Mouse (Mus musculus): ENCODE results near the gene Gpr39. TPM values are rescaled to one million over a fixed set of nuclear protein-coding genes. Genes with fewer than 3 reads are reported as not detected.
"Not testable (repeated sequence)": the region's sequence is repeated elsewhere in the genome, so short reads cannot be mapped to it uniquely, and the experiment has no call there.

Gpr39 gene
- polyA plus RNA-seq (2012; rRNA removed) = 0.03 and 0.11 TPM in 2 replicates

DNA sequence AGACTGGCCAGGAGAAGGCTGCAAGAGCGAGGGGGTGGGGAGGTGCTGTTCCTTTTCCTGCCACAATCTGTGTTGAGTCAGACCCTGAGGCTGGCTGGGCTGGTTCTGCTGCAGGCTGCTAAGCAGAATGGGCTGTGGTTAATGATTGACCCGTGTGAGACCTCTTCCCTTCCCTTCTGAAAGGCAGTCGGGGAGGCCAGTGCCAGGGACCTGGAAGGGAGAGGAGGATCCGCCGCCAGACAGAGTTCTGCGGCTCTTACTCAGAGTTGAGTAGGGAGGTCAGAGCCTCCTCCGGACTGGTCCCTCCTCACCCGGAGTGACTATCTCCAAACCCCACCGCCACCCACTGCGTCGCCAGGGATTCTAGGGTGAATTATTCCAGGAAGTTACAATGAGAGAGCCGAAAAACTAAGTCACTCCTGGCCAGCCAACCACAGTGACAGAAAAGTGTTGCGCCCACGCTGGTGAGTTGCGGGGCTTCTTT lies at the start of gene Gpr39:
TSS of gene Gpr39 (plus strand) at position 206 of the 484 bp plus-strand sequence.
- Histone ChIP-seq H3K4me3 (replicated peaks; ENCODE audit: insufficient read depth, low read depth, low read length) (no peak within 1 kb of the TSS), H3K27ac (ENCODE audit: insufficient read depth, low read length) (no peak within 1 kb of the TSS), H3K27me3 (ENCODE audit: control insufficient read depth, insufficient read depth, low read length) (no peaks in the 10 kb centered on the region; the same call in 1 of the 2 replicates), H3K4me1 (ENCODE audit: control insufficient read depth, insufficient read depth, low read length) (no peaks in the 10 kb centered on the region)
- 58% methylated on average over 15 of the region's 15 CpGs for WGBS
- no peak for DNase-seq
- TF ChIP-seq CTCF (IDR thresholded peaks at IDR 0.05; ENCODE audit: borderline replicate concordance, insufficient read depth, low read depth, low read length) (no peak), POLR2A (IDR thresholded peaks at IDR 0.05; ENCODE audit: borderline replicate concordance, insufficient read depth, low read length) (no peak)

GRCm38 (mm10) chr1:125639501-125640253 lies 37.1 kb upstream of the Gpr39 start:
- 8% methylated on average over 8 of the region's 8 CpGs for WGBS
- Histone ChIP-seq H3K27me3 (ENCODE audit: control insufficient read depth, insufficient read depth, low read length) (peaks cover 3% of the 10 kb centered on the region; the same call in 1 of the 2 replicates), H3K4me1 (ENCODE audit: control insufficient read depth, insufficient read depth, low read length) (no peaks in the 10 kb centered on the region), H3K27ac (ENCODE audit: insufficient read depth, low read length) (no peak overlapping the region), H3K4me3 (replicated peaks; ENCODE audit: insufficient read depth, low read depth, low read length) (no peak overlapping the region)
- TF ChIP-seq POLR2A (IDR thresholded peaks at IDR 0.05; ENCODE audit: borderline replicate concordance, insufficient read depth, low read length) (no peak), CTCF (IDR thresholded peaks at IDR 0.05; ENCODE audit: borderline replicate concordance, insufficient read depth, low read depth, low read length) (no peak)
- DNase-seq = peak; percentile 10 to 31

DNA sequence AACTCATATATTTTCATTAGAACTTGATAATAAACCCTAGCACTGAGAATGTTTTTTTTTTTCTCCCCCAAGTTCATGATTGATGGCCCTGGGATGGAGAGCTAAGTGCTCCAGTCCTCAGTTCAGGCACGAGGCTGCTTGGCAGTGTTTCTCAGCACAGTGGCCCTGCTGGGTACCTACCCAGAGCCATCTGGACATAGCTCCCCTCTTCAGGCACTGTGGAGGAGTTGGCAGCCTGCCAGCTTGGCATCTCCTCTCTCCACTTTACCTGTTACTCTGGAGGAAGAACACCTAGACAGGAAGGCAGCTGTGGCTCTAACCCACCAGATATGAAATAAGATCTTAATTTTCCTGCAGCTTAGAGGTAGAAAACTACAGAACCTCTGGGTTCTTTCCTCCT lies 33.2 kb upstream of the Gpr39 start:
- H3K27ac ChIP-seq (ENCODE audit: insufficient read depth, low read length) = no peak overlapping the region
- H3K4me3 ChIP-seq (replicated peaks; ENCODE audit: insufficient read depth, low read depth, low read length) = no peak overlapping the region
- no peaks in the 10 kb centered on the region for H3K4me1 ChIP-seq (ENCODE audit: control insufficient read depth, insufficient read depth, low read length)
- H3K27me3 ChIP-seq (ENCODE audit: control insufficient read depth, insufficient read depth, low read length) = peaks cover 4% of the 10 kb centered on the region; the same call in 1 of the 2 replicates
- peak; percentile 31 to 46 for DNase-seq
- no peak for TF ChIP-seq POLR2A (IDR thresholded peaks at IDR 0.05; ENCODE audit: borderline replicate concordance, insufficient read depth, low read length)
- no peak for TF ChIP-seq CTCF (IDR thresholded peaks at IDR 0.05; ENCODE audit: borderline replicate concordance, insufficient read depth, low read depth, low read length)
- 0% methylated on average over 1 of the region's 1 CpGs for whole genome bisulfite sequencing

- H3K4me1 ChIP-seq (ENCODE audit: control insufficient read depth, insufficient read depth, low read length) = not testable (repeated sequence)
- WGBS = 95% methylated on average over 2 of the region's 2 CpGs
These were observed 30.0 kb upstream of the Gpr39 start for GRCm38 (mm10) chr1:125646816-125647215.

GRCm38 (mm10) chr1:125648011-125648410 lies 28.8 kb upstream of the Gpr39 start:
- TF ChIP-seq POLR2A (IDR thresholded peaks at IDR 0.05; ENCODE audit: borderline replicate concordance, insufficient read depth, low read length) (no peak), CTCF (IDR thresholded peaks at IDR 0.05; ENCODE audit: borderline replicate concordance, insufficient read depth, low read depth, low read length) (no peak)

More at GRCm38 (mm10) chr1:125646816-125647215, 30.0 kb upstream of the Gpr39 start:
- not testable (repeated sequence) for H3K4me3 ChIP-seq (replicated peaks; ENCODE audit: insufficient read depth, low read depth, low read length); DNase-seq; H3K27ac ChIP-seq (ENCODE audit: insufficient read depth, low read length); H3K27me3 ChIP-seq (ENCODE audit: control insufficient read depth, insufficient read depth, low read length)

DNA sequence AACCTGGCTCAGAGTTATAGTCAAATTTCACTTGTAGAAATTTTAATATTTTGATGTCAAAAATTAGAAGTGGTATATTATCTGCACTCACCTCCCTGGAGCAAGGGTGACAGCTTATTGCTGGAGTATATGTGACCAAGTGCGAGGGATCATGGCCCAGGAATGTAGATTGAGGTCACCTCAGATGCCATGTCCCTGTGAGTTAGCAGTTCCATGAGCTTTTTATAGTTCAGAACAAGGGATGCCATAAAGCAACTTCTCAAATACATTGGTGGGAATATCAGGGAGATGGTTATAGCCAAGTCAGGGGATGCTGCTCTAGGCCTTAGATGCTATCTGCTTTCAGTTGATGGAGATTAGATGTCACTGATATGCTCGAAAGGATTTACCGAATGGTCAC lies 27.7 kb upstream of the Gpr39 start:
- Histone ChIP-seq H3K4me1 (ENCODE audit: control insufficient read depth, insufficient read depth, low read length) (no peaks in the 10 kb centered on the region), H3K27ac (ENCODE audit: insufficient read depth, low read length) (no peak overlapping the region), H3K4me3 (replicated peaks; ENCODE audit: insufficient read depth, low read depth, low read length) (no peak overlapping the region), H3K27me3 (ENCODE audit: control insufficient read depth, insufficient read depth, low read length) (peaks cover 1% of the 10 kb centered on the region; the same call in 1 of the 2 replicates)
- no peak for DNase-seq
- WGBS = 96% methylated on average over 3 of the region's 3 CpGs
- no peak for TF ChIP-seq POLR2A (IDR thresholded peaks at IDR 0.05; ENCODE audit: borderline replicate concordance, insufficient read depth, low read length)
- TF ChIP-seq CTCF (IDR thresholded peaks at IDR 0.05; ENCODE audit: borderline replicate concordance, insufficient read depth, low read depth, low read length) = no peak

More at GRCm38 (mm10) chr1:125648011-125648410, 28.8 kb upstream of the Gpr39 start:
- DNase-seq = no peak
- Histone ChIP-seq H3K4me3 (replicated peaks; ENCODE audit: insufficient read depth, low read depth, low read length) (no peak overlapping the region), H3K4me1 (ENCODE audit: control insufficient read depth, insufficient read depth, low read length) (no peaks in the 10 kb centered on the region), H3K27ac (ENCODE audit: insufficient read depth, low read length) (no peak overlapping the region), H3K27me3 (ENCODE audit: control insufficient read depth, insufficient read depth, low read length) (peaks cover 1% of the 10 kb centered on the region; the same call in 1 of the 2 replicates)
- WGBS = 94% methylated on average over 4 of the region's 4 CpGs

GRCm38 (mm10) chr1:125652836-125653594 lies 23.8 kb upstream of the Gpr39 start:
- no peak overlapping the region for H3K27ac ChIP-seq (ENCODE audit: insufficient read depth, low read length)
- TF ChIP-seq POLR2A (IDR thresholded peaks at IDR 0.05; ENCODE audit: borderline replicate concordance, insufficient read depth, low read length) = no peak
- TF ChIP-seq CTCF (IDR thresholded peaks at IDR 0.05; ENCODE audit: borderline replicate concordance, insufficient read depth, low read depth, low read length) = no peak
- WGBS = 88% methylated on average over 1 of the region's 1 CpGs
- H3K4me1 ChIP-seq (ENCODE audit: control insufficient read depth, insufficient read depth, low read length) = no peaks in the 10 kb centered on the region
- no peaks in the 10 kb centered on the region; the same call in 1 of the 2 replicates for H3K27me3 ChIP-seq (ENCODE audit: control insufficient read depth, insufficient read depth, low read length)
- no peak overlapping the region for H3K4me3 ChIP-seq (replicated peaks; ENCODE audit: insufficient read depth, low read depth, low read length)
- no peak for DNase-seq
